Mouse (Mus musculus) MEL (cell line): ENCODE measurements at regions not wholly inside any gene's neighbourhood (a gene's known extent, or its start where the extent isn't known, plus 50 kb on each side); places are given as distances from the start of the nearest gene placed in this dataset.

Experiments
- DNase-seq: peaks from one replicate; pipeline ENCODE4 v3.0.0; 2011; ENCODE audit warnings: low read depth, low spot score
- H3K27ac ChIP-seq: 2 replicates; pipeline ENCODE4 v1.5.1; 2012; ENCODE audit warnings: low read depth, mild to moderate bottlenecking, control low read depth, low read length, moderate library complexity; ENCODE audit not compliant: control insufficient read depth
- H3K27me3 ChIP-seq, 2 experiments: fragments of 150-350 bp in 1 of 2; sonication (generic) in 1 of 2; 2 replicates each; pipeline ENCODE4 v1.6.1; 2012; ENCODE audit warnings: low read length in 2 of 2, mild to moderate bottlenecking in 2 of 2, improper control_type of control experiment in 1 of 2, moderate library complexity in 1 of 2; ENCODE audit not compliant: insufficient read depth in 2 of 2, control insufficient read depth in 1 of 2
- H3K36me3 ChIP-seq, 2 experiments: 2 replicates each; pipeline ENCODE4 v1.6.1; 2012 to 2014; ENCODE audit warnings: low read length in 2 of 2, improper control_type of control experiment in 1 of 2, inconsistent platforms in 1 of 2, mild to moderate bottlenecking in 1 of 2; ENCODE audit not compliant: insufficient read depth in 2 of 2, control insufficient read depth in 1 of 2
- H3K4me1 ChIP-seq, 2 experiments: fragments of 150-350 bp in 1 of 2; sonication (generic) in 1 of 2; 2 replicates each; pipeline ENCODE4 v1.6.1; 2012; ENCODE audit warnings: low read length in 2 of 2, improper control_type of control experiment in 1 of 2, mild to moderate bottlenecking in 1 of 2; ENCODE audit not compliant: insufficient read depth in 2 of 2, control insufficient read depth in 1 of 2
- H3K4me3 ChIP-seq, 2 experiments: fragments of 150-350 bp in 1 of 2; sonication (generic) in 1 of 2; 2 replicates each; pipeline ENCODE4 v1.5.1; 2012; ENCODE audit warnings: low read depth in 2 of 2, low read length in 2 of 2, mild to moderate bottlenecking in 2 of 2, moderate library complexity in 2 of 2, control low read depth in 1 of 2, improper control_type of control experiment in 1 of 2; ENCODE audit not compliant: control insufficient read depth in 1 of 2, insufficient read depth in 1 of 2
- H3K79me2 ChIP-seq: 2 replicates; pipeline ENCODE4 v1.6.1; 2012; ENCODE audit warnings: mild to moderate bottlenecking, low read length, moderate library complexity; ENCODE audit not compliant: control insufficient read depth, poor library complexity, insufficient read depth
- H3K9ac ChIP-seq: 2 replicates; pipeline ENCODE4 v1.6.1; 2012; ENCODE audit warnings: low read depth, mild to moderate bottlenecking, control low read depth, low read length, moderate library complexity; ENCODE audit not compliant: control insufficient read depth, poor library complexity, severe bottlenecking
- H3K9me3 ChIP-seq: fragments of 150-350 bp; sonication (generic); replicated peaks from 2 replicates; pipeline ENCODE4 v1.6.1; 2012; ENCODE audit warnings: mild to moderate bottlenecking, low read length, improper control_type of control experiment, moderate library complexity; ENCODE audit not compliant: insufficient read depth
- BHLHE40 ChIP-seq: IDR thresholded peaks from 2 replicates; pipeline ENCODE4 v1.6.1; 2012; ENCODE audit warnings: low read depth, mild to moderate bottlenecking, inconsistent platforms, low read length, improper control_type of control experiment, borderline replicate concordance
- CHD1 ChIP-seq: IDR thresholded peaks from 2 replicates; pipeline ENCODE4 v1.6.1; 2012; ENCODE audit warnings: low read depth, mild to moderate bottlenecking, inconsistent platforms, low read length, improper control_type of control experiment
- CHD2 ChIP-seq: IDR thresholded peaks from 2 replicates; pipeline ENCODE4 v1.6.1; 2011; ENCODE audit warnings: low read length, improper control_type of control experiment
- EP300 ChIP-seq, 2 experiments: IDR thresholded peaks; 2 replicates each; pipeline ENCODE4 v1.6.1; 2011; ENCODE audit warnings: improper control_type of control experiment in 2 of 2, low read length in 2 of 2, low read depth in 1 of 2, mild to moderate bottlenecking in 1 of 2
- ETS1 ChIP-seq: IDR thresholded peaks from 2 replicates; pipeline ENCODE4 v1.6.1; 2012; ENCODE audit warnings: low read depth, mild to moderate bottlenecking, inconsistent platforms, low read length, improper control_type of control experiment, moderate library complexity
- GABPA ChIP-seq: IDR thresholded peaks from 2 replicates; pipeline ENCODE4 v1.6.1; 2012; ENCODE audit warnings: low read depth, mild to moderate bottlenecking, inconsistent platforms, low read length, improper control_type of control experiment, moderate library complexity
- HCFC1 ChIP-seq: IDR thresholded peaks from 2 replicates; pipeline ENCODE4 v1.6.1; 2012; ENCODE audit warnings: low read depth, mild to moderate bottlenecking, inconsistent platforms, low read length, improper control_type of control experiment, moderate library complexity
- MAFK ChIP-seq: IDR thresholded peaks from 2 replicates; pipeline ENCODE4 v1.6.1; 2011; ENCODE audit warnings: low read depth, mild to moderate bottlenecking, low read length, improper control_type of control experiment, borderline replicate concordance
- MEF2A ChIP-seq: IDR thresholded peaks from 2 replicates; pipeline ENCODE4 v1.6.1; 2014; ENCODE audit warnings: low read depth, mild to moderate bottlenecking, inconsistent platforms, low read length, improper control_type of control experiment; ENCODE audit not compliant: poor library complexity, insufficient replicate concordance, severe bottlenecking; ENCODE audit errors: extremely low read depth
- MYB ChIP-seq: IDR thresholded peaks from 2 replicates; pipeline ENCODE4 v1.6.1; 2011; ENCODE audit warnings: mild to moderate bottlenecking, low read depth, low read length, improper control_type of control experiment
- MYC ChIP-seq: IDR thresholded peaks from 2 replicates; pipeline ENCODE4 v1.6.1; 2011; ENCODE audit warnings: low read depth, mild to moderate bottlenecking, low read length, improper control_type of control experiment, moderate library complexity
- NRF1 ChIP-seq: IDR thresholded peaks from 2 replicates; pipeline ENCODE4 v1.6.1; 2014; ENCODE audit warnings: low read depth, mild to moderate bottlenecking, inconsistent platforms, low read length, improper control_type of control experiment, moderate library complexity; ENCODE audit not compliant: poor library complexity, insufficient read depth, severe bottlenecking
- POLR2AphosphoS2 ChIP-seq: IDR thresholded peaks from 2 replicates; pipeline ENCODE4 v1.6.1; 2011; ENCODE audit warnings: low read length, improper control_type of control experiment
- POLR2AphosphoS5 ChIP-seq: IDR thresholded peaks from 2 replicates; pipeline ENCODE4 v1.6.1; 2012; ENCODE audit warnings: low read depth, borderline replicate concordance, mild to moderate bottlenecking, inconsistent platforms, low read length, moderate library complexity, mixed read lengths
- RAD21 ChIP-seq: IDR thresholded peaks from 2 replicates; pipeline ENCODE4 v1.6.1; 2011; ENCODE audit warnings: mild to moderate bottlenecking, low read depth, low read length, improper control_type of control experiment
- RCOR1 ChIP-seq: IDR thresholded peaks from 2 replicates; pipeline ENCODE4 v1.6.1; 2012; ENCODE audit warnings: low read depth, mild to moderate bottlenecking, inconsistent platforms, low read length, improper control_type of control experiment
- SIN3A ChIP-seq: IDR thresholded peaks from 2 replicates; pipeline ENCODE4 v1.6.1; 2012; ENCODE audit warnings: low read length, improper control_type of control experiment, inconsistent platforms
- TAL1 ChIP-seq: IDR thresholded peaks from 2 replicates; pipeline ENCODE4 v1.6.1; 2012; ENCODE audit warnings: mild to moderate bottlenecking, inconsistent platforms, low read length, moderate library complexity, mixed read lengths
- UBTF ChIP-seq: IDR thresholded peaks from 2 replicates; pipeline ENCODE4 v1.6.1; 2012; ENCODE audit warnings: low read depth, mild to moderate bottlenecking, inconsistent platforms, low read length, improper control_type of control experiment, moderate library complexity, borderline replicate concordance; ENCODE audit not compliant: insufficient read depth
- USF1 ChIP-seq: IDR thresholded peaks from 2 replicates; pipeline ENCODE4 v1.6.1; 2014; ENCODE audit warnings: low read depth, mild to moderate bottlenecking, inconsistent platforms, low read length, improper control_type of control experiment, moderate library complexity
- USF2 ChIP-seq, 2 experiments: IDR thresholded peaks; 2 replicates each; pipeline ENCODE4 v1.6.1; 2011 to 2012; ENCODE audit warnings: improper control_type of control experiment in 2 of 2, low read length in 2 of 2, borderline replicate concordance in 1 of 2, inconsistent platforms in 1 of 2, low read depth in 1 of 2, mild to moderate bottlenecking in 1 of 2; ENCODE audit not compliant: insufficient read depth in 1 of 2
- ZKSCAN1 ChIP-seq: IDR thresholded peaks from 2 replicates; pipeline ENCODE4 v1.6.1; 2012; ENCODE audit warnings: low read depth, mild to moderate bottlenecking, inconsistent platforms, low read length, improper control_type of control experiment, moderate library complexity

DNA sequence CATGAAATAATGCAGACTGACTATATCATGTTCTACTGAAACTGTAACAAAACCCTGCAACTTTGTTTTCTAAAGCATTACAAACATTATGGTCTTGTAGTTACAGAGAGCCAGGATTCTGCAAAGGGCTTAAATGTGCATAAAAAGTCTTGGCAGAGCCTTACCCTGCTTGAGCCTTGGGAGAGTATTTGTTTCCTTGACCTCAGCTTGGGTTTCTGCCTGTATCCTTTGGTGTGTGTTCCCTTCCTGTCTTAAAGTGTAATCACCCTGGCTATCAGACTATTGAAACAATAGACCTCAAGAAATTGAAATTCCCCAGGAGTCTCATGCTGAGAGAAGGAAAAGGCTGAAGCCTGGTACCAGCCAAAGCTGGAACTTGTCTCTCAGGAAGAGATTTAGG, 577.4 kb upstream of the Tle4 start:
- H3K4me3 ChIP-seq, result no peak overlapping the region
- no peaks in the 10 kb centered on the region for H3K36me3 ChIP-seq
- no peak for DNase-seq
- H3K9me3 ChIP-seq, result no peaks in the 10 kb centered on the region
- no peaks in the 10 kb centered on the region for H3K27me3 ChIP-seq
- no peak overlapping the region for H3K9ac ChIP-seq
- no peaks in the 10 kb centered on the region for H3K4me1 ChIP-seq
- no peaks in the 10 kb centered on the region for H3K79me2 ChIP-seq
- TF ChIP-seq MYC, result no peak
- TF ChIP-seq MYB, result no peak
- TF ChIP-seq EP300 (IDR thresholded peaks at IDR 0.05; ENCODE audit: low read depth in 1 of 2, low read length in 2 of 2), result no peak
- TF ChIP-seq POLR2AphosphoS2, result no peak
- TF ChIP-seq BHLHE40, result no peak
- no peak for TF ChIP-seq TAL1
- no peak for TF ChIP-seq RAD21
- no peak for TF ChIP-seq USF1
- TF ChIP-seq, all 39 proteins: peak for 0
- no peak overlapping the region for H3K27ac ChIP-seq

DNA sequence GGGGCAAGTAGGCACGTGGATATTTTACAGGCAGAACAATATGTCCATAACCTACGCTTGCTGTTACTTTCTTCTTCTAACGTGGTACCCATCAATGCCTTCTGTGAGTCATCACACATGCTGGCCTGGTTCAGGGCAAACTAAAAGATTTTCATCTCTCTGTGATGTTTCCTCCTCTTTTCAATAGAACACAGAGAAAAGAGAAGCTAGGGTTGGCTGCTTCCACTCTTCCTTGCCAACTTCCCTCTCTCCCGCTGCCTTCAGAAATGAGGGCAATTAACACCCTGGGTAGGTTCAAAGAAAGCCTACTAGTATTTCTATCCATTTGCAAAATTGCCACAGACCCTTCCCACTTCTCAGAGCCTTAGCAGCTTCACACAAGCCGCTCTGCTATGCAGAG, 575.5 kb upstream of the Tle4 start:
- TF ChIP-seq UBTF, result no peak
- TF ChIP-seq CHD1, result no peak
- no peak for TF ChIP-seq NRF1
- no peak for TF ChIP-seq ZKSCAN1
- TF ChIP-seq MEF2A, result no peak
- TF ChIP-seq RCOR1, result no peak
- TF ChIP-seq CHD2, result no peak
- TF ChIP-seq EP300 (IDR thresholded peaks at IDR 0.05; ENCODE audit: low read depth in 1 of 2, low read length in 2 of 2), result no peak
- TF ChIP-seq MAFK, result no peak
- TF ChIP-seq ETS1, result no peak
- TF ChIP-seq POLR2AphosphoS2, result no peak
- no peak for TF ChIP-seq GABPA
- TF ChIP-seq HCFC1, result no peak
- no peak for TF ChIP-seq USF2 (IDR thresholded peaks at IDR 0.05; ENCODE audit: borderline replicate concordance in 1 of 2, insufficient read depth in 1 of 2, low read depth in 1 of 2, low read length in 2 of 2)
- no peak for TF ChIP-seq SIN3A
- TF ChIP-seq POLR2AphosphoS5, result no peak
- no peak for TF ChIP-seq MYB
- TF ChIP-seq, all 39 proteins: peak for 0
- Histone ChIP-seq H3K9me3 (no peaks in the 10 kb centered on the region), H3K79me2 (no peaks in the 10 kb centered on the region), H3K27ac (no peak overlapping the region), H3K36me3 (no peaks in the 10 kb centered on the region), H3K9ac (no peak overlapping the region), H3K27me3 (no peaks in the 10 kb centered on the region), H3K4me1 (no peaks in the 10 kb centered on the region), H3K4me3 (no peak overlapping the region)
- DNase-seq, result no peak
